Mouse (Mus musculus) CH12.LX (cell line): ENCODE measurements around the gene Rmi1. TPM values are rescaled to one million over a fixed set of nuclear protein-coding genes. Genes with fewer than 3 reads are reported as not detected.

ENCODE experiments used
- DNase-seq: peaks from one replicate; pipeline ENCODE4 v3.0.0-alpha.2; 2013; ENCODE audit errors: extremely low read depth
- H3K27ac ChIP-seq: 2 replicates; pipeline ENCODE4 v1.5.1; 2012; ENCODE audit warnings: low read depth, mild to moderate bottlenecking, control low read depth, moderate library complexity; ENCODE audit not compliant: insufficient read depth
- H3K27me3 ChIP-seq: replicated peaks from 2 replicates; pipeline ENCODE3; 2012; ENCODE audit warnings: inconsistent platforms
- H3K36me3 ChIP-seq, 2 experiments: replicated peaks in 1 of 2; 2 replicates each; pipeline versions ENCODE3 to v1.6.1; 2012; ENCODE audit warnings: inconsistent platforms in 1 of 2, low read length in 1 of 2, mild to moderate bottlenecking in 1 of 2, mixed read lengths in 1 of 2, moderate library complexity in 1 of 2; ENCODE audit not compliant: control insufficient read depth in 1 of 2, insufficient read depth in 1 of 2
- H3K4me1 ChIP-seq, 2 experiments: 2 replicates each; pipeline ENCODE4 v1.6.1; 2012; ENCODE audit warnings: inconsistent platforms in 1 of 2, moderate library complexity in 1 of 2; ENCODE audit not compliant: insufficient read depth in 2 of 2, control insufficient read depth in 1 of 2
- H3K4me2 ChIP-seq: 2 replicates; pipeline ENCODE4 v1.6.1; 2012; ENCODE audit warnings: low read depth, mild to moderate bottlenecking, control low read depth; ENCODE audit not compliant: poor library complexity, insufficient read depth, severe bottlenecking
- H3K4me3 ChIP-seq, 3 experiments: fragments of 150-350 bp in 1 of 3; sonication (generic) in 1 of 3; replicated peaks in 1 of 3; 2 replicates each; pipeline versions ENCODE3 to v1.5.1; 2011 to 2012; ENCODE audit warnings: low read depth in 2 of 3, low read length in 2 of 3, mild to moderate bottlenecking in 2 of 3, moderate library complexity in 2 of 3, control low read depth in 1 of 3, improper control_type of control experiment in 1 of 3, inconsistent platforms in 1 of 3, mixed read lengths in 1 of 3; ENCODE audit not compliant: poor library complexity in 1 of 3
- H3K79me2 ChIP-seq: replicated peaks from 2 replicates; pipeline ENCODE4 v1.6.1; 2012; ENCODE audit warnings: mild to moderate bottlenecking, moderate library complexity; ENCODE audit not compliant: control insufficient read depth, poor library complexity, insufficient read depth, severe bottlenecking; ENCODE audit errors: extremely low read depth
- H3K9ac ChIP-seq: 2 replicates; pipeline ENCODE4 v1.6.1; 2012; ENCODE audit warnings: low read depth, mild to moderate bottlenecking, control low read depth, moderate library complexity; ENCODE audit not compliant: insufficient read depth
- H3K9me3 ChIP-seq: replicated peaks from 2 replicates; pipeline ENCODE3; 2012; ENCODE audit warnings: low read length, inconsistent platforms, mixed read lengths
- BHLHE40 ChIP-seq: IDR thresholded peaks from 2 replicates; pipeline ENCODE4 v1.6.1; 2011; ENCODE audit warnings: mild to moderate bottlenecking, low read depth, low read length, improper control_type of control experiment
- CHD1 ChIP-seq: IDR thresholded peaks from 2 replicates; pipeline ENCODE4 v1.6.1; 2012; ENCODE audit warnings: low read depth, low read length, improper control_type of control experiment, inconsistent platforms
- CHD2 ChIP-seq: IDR thresholded peaks from 2 replicates; pipeline ENCODE4 v1.6.1; 2011; ENCODE audit warnings: low read length, improper control_type of control experiment
- E2F4 ChIP-seq: IDR thresholded peaks from 2 replicates; pipeline ENCODE4 v1.6.1; 2011; ENCODE audit warnings: low read depth, low read length, improper control_type of control experiment; ENCODE audit not compliant: insufficient replicate concordance
- EP300 ChIP-seq: IDR thresholded peaks from 2 replicates; pipeline ENCODE4 v1.6.1; 2011; ENCODE audit warnings: low read length, improper control_type of control experiment
- GABPA ChIP-seq: IDR thresholded peaks from 2 replicates; pipeline ENCODE4 v1.6.1; 2012; ENCODE audit warnings: low read depth, low read length, improper control_type of control experiment, inconsistent platforms; ENCODE audit not compliant: insufficient replicate concordance
- HCFC1 ChIP-seq: IDR thresholded peaks from 2 replicates; pipeline ENCODE4 v1.6.1; 2012; ENCODE audit warnings: low read depth, mild to moderate bottlenecking, inconsistent platforms, low read length, improper control_type of control experiment
- IRF4 ChIP-seq: IDR thresholded peaks from 2 replicates; pipeline ENCODE4 v1.6.1; 2014; ENCODE audit warnings: low read depth, mild to moderate bottlenecking, inconsistent platforms, low read length, improper control_type of control experiment
- JUN ChIP-seq: IDR thresholded peaks from 2 replicates; pipeline ENCODE4 v1.6.1; 2011; ENCODE audit warnings: low read depth, mild to moderate bottlenecking, low read length, improper control_type of control experiment, moderate library complexity; ENCODE audit not compliant: insufficient read depth
- MAX ChIP-seq: IDR thresholded peaks from 2 replicates; pipeline ENCODE4 v1.6.1; 2011; ENCODE audit warnings: low read length, improper control_type of control experiment
- MAZ ChIP-seq: IDR thresholded peaks from 2 replicates; pipeline ENCODE4 v1.6.1; 2012; ENCODE audit warnings: low read depth, mild to moderate bottlenecking, inconsistent platforms, low read length, improper control_type of control experiment, moderate library complexity
- MXI1 ChIP-seq: IDR thresholded peaks from 2 replicates; pipeline ENCODE4 v1.6.1; 2011; ENCODE audit warnings: mild to moderate bottlenecking, low read depth, low read length, improper control_type of control experiment
- POLR2A ChIP-seq: IDR thresholded peaks from 2 replicates; pipeline ENCODE4 v1.6.1; 2011; ENCODE audit warnings: low read depth, mild to moderate bottlenecking, improper control_type of control experiment, low read length
- POLR2AphosphoS2 ChIP-seq: IDR thresholded peaks from 2 replicates; pipeline ENCODE4 v1.6.1; 2011; ENCODE audit warnings: low read depth, low read length, improper control_type of control experiment
- RAD21 ChIP-seq: IDR thresholded peaks from 2 replicates; pipeline ENCODE4 v1.6.1; 2011; ENCODE audit warnings: low read depth, mild to moderate bottlenecking, low read length, improper control_type of control experiment, moderate library complexity
- SIN3A ChIP-seq: IDR thresholded peaks from 2 replicates; pipeline ENCODE4 v1.6.1; 2012; ENCODE audit warnings: low read length, improper control_type of control experiment, inconsistent platforms
- TBP ChIP-seq: conservative IDR thresholded peaks from 2 replicates; pipeline ENCODE4 v1.6.1; 2011; ENCODE audit warnings: low read depth, low read length, improper control_type of control experiment
- UBTF ChIP-seq: IDR thresholded peaks from 2 replicates; pipeline ENCODE4 v1.6.1; 2012; ENCODE audit warnings: low read depth, mild to moderate bottlenecking, inconsistent platforms, low read length, improper control_type of control experiment, moderate library complexity
- USF2 ChIP-seq: conservative IDR thresholded peaks from 2 replicates; pipeline ENCODE4 v1.6.1; 2011; ENCODE audit warnings: low read depth, low read length, improper control_type of control experiment
- ZKSCAN1 ChIP-seq: IDR thresholded peaks from 2 replicates; pipeline ENCODE4 v1.6.1; 2012; ENCODE audit warnings: low read depth, inconsistent platforms, low read length, improper control_type of control experiment, borderline replicate concordance
- dilution Hi-C: fragments of 300-500 bp; cut with MboI; formaldehyde crosslinking; loops from 2 replicates; pipeline ENCODE4 v1.14.3; 2020; ENCODE audit warnings: low sequenced_read_pairs; ENCODE audit not compliant: extremely low pct_unique_long_range_greater_than_20kb, extremely low pct_ligation_motif_present
- in situ Hi-C: fragments of 300-500 bp; cut with MboI; formaldehyde crosslinking; loops from 3 replicates; pipeline ENCODE4 v1.14.3; 2019; ENCODE audit warnings: low sequenced_read_pairs, low pct_ligation_motif_present, low pct_unique_long_range_greater_than_20kb, mixed read lengths
- polyA plus RNA-seq: library from polyadenylated mRNA; unstranded; fragments of >175 nt; gene quantifications from 2 replicates; pipeline ENCODE4 v1.2.1, GENCODE M21; 2012; ENCODE audit warnings: low read depth; ENCODE audit not compliant: insufficient read length
- total RNA-seq, 2 experiments: library from RNA; depleted of rRNA; stranded (reverse); fragments of 300-350 nt in 1 of 2; fragments of >200 nt in 1 of 2; gene quantifications; 2 replicates each; pipeline ENCODE4 v1.2.3; 2012 to 2014

The Rmi1 gene
- total and polyA plus RNA-seq, 3 experiments = 6.8 to 11.0 (median 8.4) TPM

DNA sequence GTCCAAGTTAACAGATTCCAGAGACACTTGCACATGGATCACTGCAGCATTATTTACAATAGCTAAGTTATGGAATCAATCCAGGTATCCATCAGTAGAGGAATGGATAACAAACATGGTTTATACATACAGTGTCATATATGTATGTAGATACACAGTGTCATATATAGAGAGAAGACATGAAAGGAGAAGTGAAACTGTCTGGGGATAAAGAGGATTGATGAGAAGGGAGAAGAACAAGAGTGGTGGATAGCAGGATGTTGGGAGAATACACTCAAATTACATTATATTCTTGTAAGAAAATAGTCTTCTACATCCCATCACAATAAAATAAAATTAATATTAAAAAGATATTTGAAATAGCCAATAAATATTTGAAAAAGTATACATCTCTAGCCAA, 49.1 kb upstream of the Rmi1 start:
- TF ChIP-seq GABPA (no peak), ZKSCAN1 (no peak), USF2 (no peak), MAZ (no peak), JUN (no peak), CHD1 (no peak), E2F4 (no peak), CHD2 (no peak), HCFC1 (no peak), POLR2AphosphoS2 (no peak), TBP (no peak), UBTF (no peak), MXI1 (no peak), SIN3A (no peak), IRF4 (no peak), EP300 (no peak), MAX (no peak)
- dilution Hi-C loops = no loop called here
- H3K9me3 ChIP-seq = no peaks in the 10 kb centered on the region

DNA sequence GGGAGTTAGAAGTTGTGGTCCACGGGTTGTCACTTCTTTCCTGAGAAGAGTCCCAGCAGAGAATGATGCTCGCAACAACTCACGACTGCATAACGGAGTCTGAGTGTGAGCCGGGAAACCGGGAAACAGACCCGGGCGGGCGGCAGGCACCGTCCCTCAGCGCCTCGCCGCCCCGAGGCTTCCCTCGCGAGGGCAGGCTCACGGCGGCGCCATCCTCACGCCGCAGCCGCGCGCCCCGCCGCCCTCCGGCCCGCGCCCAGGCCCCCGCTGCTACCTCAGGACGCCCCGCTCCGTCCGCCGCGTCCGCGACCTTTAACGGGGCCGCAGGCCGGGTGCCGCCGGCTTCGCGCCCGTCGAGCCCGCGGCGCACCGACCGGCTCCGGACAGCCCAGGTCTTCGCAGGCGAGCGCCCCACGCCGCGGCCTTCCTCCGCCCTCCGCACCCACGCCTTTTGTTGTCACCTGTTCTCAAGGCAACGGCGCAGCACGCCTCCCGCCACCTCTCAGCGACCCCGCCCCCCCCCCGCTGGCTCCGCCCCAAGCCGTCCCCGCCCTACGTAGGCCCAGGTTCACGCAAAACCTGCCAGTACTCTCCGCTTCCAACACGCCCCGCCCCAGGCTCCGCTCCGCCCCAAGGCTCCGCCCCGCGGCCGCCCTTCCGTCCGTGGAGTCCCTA, 43.3 kb upstream of the Rmi1 start, which contains the start of gene Kif27:
Kif27 (minus strand) TSS at position 494 of the 675 bp plus-strand sequence.
- TF ChIP-seq MAZ (no peak), BHLHE40 (no peak), POLR2A (no peak), RAD21 (no peak), IRF4 (no peak)
- peaks cover 11% of the 10 kb centered on the region for H3K9me3 ChIP-seq
- H3K27ac ChIP-seq = no peak within 1 kb of the TSS
- dilution Hi-C loops = no loop called here
- no peaks in the 10 kb centered on the region for H3K4me1 ChIP-seq
- H3K36me3 ChIP-seq = no peaks in the 10 kb centered on the region
- H3K79me2 ChIP-seq = no peaks in the 10 kb centered on the region
- DNase-seq = no peak
- H3K4me2 ChIP-seq = no peak within 1 kb of the TSS
- no peaks in the 10 kb centered on the region for H3K27me3 ChIP-seq
- no peak within 1 kb of the TSS for H3K4me3 ChIP-seq
- in situ Hi-C loops = no loop called here
- H3K9ac ChIP-seq = no peak within 1 kb of the TSS

More for the DNA sequence above, 49.1 kb upstream of the Rmi1 start:
- no peaks in the 10 kb centered on the region for H3K4me1 ChIP-seq
- no peaks in the 10 kb centered on the region for H3K79me2 ChIP-seq
- no peaks in the 10 kb centered on the region for H3K36me3 ChIP-seq
- H3K4me3 ChIP-seq = no peak overlapping the region
- in situ Hi-C loops = no loop called here
- DNase-seq = no peak
- no peak overlapping the region for H3K27ac ChIP-seq
- H3K27me3 ChIP-seq = no peaks in the 10 kb centered on the region
- no peak overlapping the region for H3K9ac ChIP-seq
- no peak overlapping the region for H3K4me2 ChIP-seq
